Mouse (Mus musculus): ENCODE measurements around the gene Pld1.

- no peak for TF ChIP-seq POLR2A (IDR thresholded peaks at IDR 0.05; ENCODE audit: low read depth, low read length)
- no peak for TF ChIP-seq CTCF (IDR thresholded peaks at IDR 0.05; ENCODE audit: extremely low read depth, insufficient read depth, insufficient read length, insufficient replicate concordance)
These were observed 6.1 kb upstream of the Pld1 start for GRCm38 (mm10) chr3:27932391-27932790.
